Mouse (Mus musculus) forebrain, embryonic 10.5 days (tissue): Measurements from ENCODE around the gene Fastkd1. TPM values are rescaled to one million over a fixed set of nuclear protein-coding genes. Genes with fewer than 3 reads are reported as not detected.
A peak's percentile ranks its signal among the peaks of the same experiment; 100 is the strongest.

Experiments used
- DNase-seq: peaks from one replicate; pipeline ENCODE4 v3.0.0-alpha.2; 2017; ENCODE audit warnings: low spot score; ENCODE audit errors: extremely low spot score
- H3K27ac ChIP-seq: fragments of 300-500 bp; sonication (generic); 2 replicates; pipeline ENCODE4 v1.5.1; 2016; ENCODE audit warnings: mild to moderate bottlenecking
- H3K27me3 ChIP-seq: fragments of 300-500 bp; sonication (generic); 2 replicates; pipeline ENCODE4 v1.6.1; 2016; ENCODE audit warnings: mild to moderate bottlenecking; ENCODE audit not compliant: poor library complexity, severe bottlenecking
- H3K36me3 ChIP-seq: fragments of 300-500 bp; sonication (generic); replicated peaks from 2 replicates; pipeline ENCODE4 v1.6.1; 2016; ENCODE audit warnings: mild to moderate bottlenecking, moderate library complexity
- H3K4me1 ChIP-seq: fragments of 300-500 bp; sonication (generic); 2 replicates; pipeline ENCODE4 v1.6.1; 2016
- H3K4me3 ChIP-seq: fragments of 300-500 bp; sonication (generic); 2 replicates; pipeline ENCODE4 v1.5.1; 2016; ENCODE audit warnings: mild to moderate bottlenecking, moderate library complexity
- H3K9me3 ChIP-seq: fragments of 300-500 bp; sonication (generic); 2 replicates; pipeline ENCODE4 v1.6.1; 2016; ENCODE audit warnings: mild to moderate bottlenecking, moderate library complexity
- WGBS: fragments of 180-500 bp; shearing (Covaris S2); methylation state at CpG from one replicate; pipeline ENCODE4 v1.1.7; 2016; 5-methylcytosine and 5-hydroxymethylcytosine counted together
- polyA plus RNA-seq: library from polyadenylated mRNA; unstranded; fragments of >200 nt; fragmentation: Nextera tagmentation; extraction: Ambion mirVana; gene quantifications from 2 replicates; pipeline ENCODE4 v1.2.1, GENCODE M21; 2016

Gene Fastkd1
- 18.6 and 19.1 TPM in 2 replicates for polyA plus RNA-seq

GRCm38 (mm10) chr2:69712981-69713625 is at the start of gene Fastkd1:
Gene Fastkd1 (minus strand): TSS chr2:69713516.
- peaks cover 16% of the 10 kb centered on the region for H3K4me1 ChIP-seq
- H3K4me3 ChIP-seq, result peak within 1 kb of the TSS; percentile 90
- DNase-seq, result peak; percentile 87
- peaks cover 20% of the 10 kb centered on the region for H3K36me3 ChIP-seq
- H3K27ac ChIP-seq, result peak within 1 kb of the TSS; percentile 87
- under 1% methylated on average over 39 of the region's 39 CpGs for WGBS
- no peaks in the 10 kb centered on the region for H3K27me3 ChIP-seq
- no peaks in the 10 kb centered on the region for H3K9me3 ChIP-seq

GRCm38 (mm10) chr2:69760980-69761379 is 47.7 kb upstream of the Fastkd1 start:
- no peak for DNase-seq
- H3K27ac ChIP-seq, result no peak overlapping the region

GRCm38 (mm10) chr2:69745091-69745490 is 31.8 kb upstream of the Fastkd1 start:
- Histone ChIP-seq H3K9me3 (peaks cover 8% of the 10 kb centered on the region; the same call in 1 of the 2 replicates), H3K4me3 (no peak overlapping the region), H3K4me1 (no peaks in the 10 kb centered on the region), H3K27me3 (no peaks in the 10 kb centered on the region), H3K36me3 (peaks cover 100% of the 10 kb centered on the region), H3K27ac (no peak overlapping the region)
- WGBS, result 93% methylated on average over 1 of the region's 1 CpGs
- DNase-seq, result no peak

More at GRCm38 (mm10) chr2:69760980-69761379, 47.7 kb upstream of the Fastkd1 start:
- H3K4me3 ChIP-seq, result no peak overlapping the region
- H3K4me1 ChIP-seq, result 0 out of 2 replicates have a peak, but pooled peaks cover 4% of the 10 kb centered on the region
- no peaks in the 10 kb centered on the region for H3K9me3 ChIP-seq
- no peaks in the 10 kb centered on the region for H3K27me3 ChIP-seq
- 75% methylated on average over 5 of the region's 5 CpGs for WGBS
- peaks cover 4% of the 10 kb centered on the region for H3K36me3 ChIP-seq

GRCm38 (mm10) chr2:69723519-69723825 is 10.2 kb upstream of the Fastkd1 start:
- peaks cover 5% of the 10 kb centered on the region; the same call in 1 of the 2 replicates for H3K27me3 ChIP-seq
- peak overlapping the region; percentile 98 for H3K4me3 ChIP-seq
- peak overlapping the region; percentile 97 for H3K27ac ChIP-seq
- peaks cover 16% of the 10 kb centered on the region for H3K4me1 ChIP-seq
- WGBS, result under 1% methylated on average over 13 of the region's 13 CpGs
- H3K9me3 ChIP-seq, result no peaks in the 10 kb centered on the region
- no peak for DNase-seq
- H3K36me3 ChIP-seq, result peaks cover 8% of the 10 kb centered on the region; the same call in 1 of the 2 replicates

- peaks cover 8% of the 10 kb centered on the region; the same call in 1 of the 2 replicates for H3K36me3 ChIP-seq
- peak overlapping the region; percentile 98 for H3K4me3 ChIP-seq
- peak; percentile 93 for DNase-seq
- peaks cover 16% of the 10 kb centered on the region for H3K4me1 ChIP-seq
- no peaks in the 10 kb centered on the region for H3K9me3 ChIP-seq
- peak overlapping the region; percentile 97 for H3K27ac ChIP-seq
- H3K27me3 ChIP-seq, result peaks cover 5% of the 10 kb centered on the region; the same call in 1 of the 2 replicates
- under 1% methylated on average over 90 of the region's 91 CpGs for WGBS
Measured at GRCm38 (mm10) chr2:69722650-69723518, 9.6 kb upstream of the Fastkd1 start.

- DNase-seq, result no peak
- 5% methylated on average over 12 of the region's 12 CpGs for WGBS
Measured at GRCm38 (mm10) chr2:69722273-69722649, 8.9 kb upstream of the Fastkd1 start, which contains the start of gene Ppig. Gene Ppig (plus strand): TSS chr2:69722545.

GRCm38 (mm10) chr2:69719121-69719520 is 5.8 kb upstream of the Fastkd1 start:
- 89% methylated on average over 1 of the region's 1 CpGs for WGBS
- no peaks in the 10 kb centered on the region for H3K36me3 ChIP-seq
- peaks cover 12% of the 10 kb centered on the region for H3K4me1 ChIP-seq
- no peak overlapping the region for H3K4me3 ChIP-seq
- no peaks in the 10 kb centered on the region for H3K9me3 ChIP-seq
- DNase-seq, result no peak
- H3K27me3 ChIP-seq, result peaks cover 5% of the 10 kb centered on the region; the same call in 1 of the 2 replicates
- H3K27ac ChIP-seq, result no peak overlapping the region

More at GRCm38 (mm10) chr2:69722273-69722649, 8.9 kb upstream of the Fastkd1 start, which contains the start of gene Ppig:
- H3K36me3 ChIP-seq, result peaks cover 8% of the 10 kb centered on the region; the same call in 1 of the 2 replicates
- H3K27ac ChIP-seq, result peak within 1 kb of the TSS; percentile 97
- H3K27me3 ChIP-seq, result peaks cover 5% of the 10 kb centered on the region; the same call in 1 of the 2 replicates
- peaks cover 16% of the 10 kb centered on the region for H3K4me1 ChIP-seq
- H3K4me3 ChIP-seq, result peak within 1 kb of the TSS; percentile 98
- no peaks in the 10 kb centered on the region for H3K9me3 ChIP-seq

- no peak overlapping the region for H3K27ac ChIP-seq
- no peak for DNase-seq
- peaks cover 16% of the 10 kb centered on the region for H3K4me1 ChIP-seq
- no peaks in the 10 kb centered on the region for H3K9me3 ChIP-seq
- H3K27me3 ChIP-seq, result peaks cover 5% of the 10 kb centered on the region; the same call in 1 of the 2 replicates
- H3K36me3 ChIP-seq, result no peaks in the 10 kb centered on the region
- WGBS, result 86% methylated on average over 3 of the region's 3 CpGs
- H3K4me3 ChIP-seq, result no peak overlapping the region
Measured at GRCm38 (mm10) chr2:69716483-69716882, 3.2 kb upstream of the Fastkd1 start.

- H3K27ac ChIP-seq, result no peak overlapping the region
- no peak overlapping the region for H3K4me3 ChIP-seq
- 82% methylated on average over 5 of the region's 5 CpGs for WGBS
- H3K9me3 ChIP-seq, result no peaks in the 10 kb centered on the region
- peaks cover 16% of the 10 kb centered on the region for H3K4me1 ChIP-seq
- no peaks in the 10 kb centered on the region for H3K27me3 ChIP-seq
- H3K36me3 ChIP-seq, result peaks cover 19% of the 10 kb centered on the region
- no peak for DNase-seq
Measured at GRCm38 (mm10) chr2:69714126-69714525, 810 bp upstream of the Fastkd1 start.

- no peaks in the 10 kb centered on the region for H3K9me3 ChIP-seq
- peaks cover 16% of the 10 kb centered on the region for H3K4me1 ChIP-seq
- H3K27ac ChIP-seq, result no peak overlapping the region; the same call in 1 of the 2 replicates
- DNase-seq, result no peak
- H3K36me3 ChIP-seq, result peaks cover 20% of the 10 kb centered on the region
- 38% methylated on average over 4 of the region's 4 CpGs for WGBS
- no peaks in the 10 kb centered on the region for H3K27me3 ChIP-seq
- H3K4me3 ChIP-seq, result peak overlapping the region; percentile 90
Measured at GRCm38 (mm10) chr2:69713626-69714014, 304 bp upstream of the Fastkd1 start.

GRCm38 (mm10) chr2:69712171-69712570 is 1.1 kb downstream of the Fastkd1 start:
- H3K4me3 ChIP-seq, result peak overlapping the region; percentile 90; the same call in 1 of the 2 replicates
- no peak overlapping the region for H3K27ac ChIP-seq
- H3K27me3 ChIP-seq, result no peaks in the 10 kb centered on the region
- H3K4me1 ChIP-seq, result peaks cover 16% of the 10 kb centered on the region
- no peaks in the 10 kb centered on the region for H3K9me3 ChIP-seq
- 93% methylated on average over 14 of the region's 14 CpGs for whole genome bisulfite sequencing
- peaks cover 26% of the 10 kb centered on the region for H3K36me3 ChIP-seq
- DNase-seq, result no peak

- H3K27ac ChIP-seq, result no peak overlapping the region
- H3K27me3 ChIP-seq, result no peaks in the 10 kb centered on the region
- no peaks in the 10 kb centered on the region for H3K4me1 ChIP-seq
- no peaks in the 10 kb centered on the region for H3K9me3 ChIP-seq
- WGBS, result 94% methylated on average over 8 of the region's 8 CpGs
- DNase-seq, result no peak
- H3K36me3 ChIP-seq, result peaks cover 67% of the 10 kb centered on the region
- no peak overlapping the region for H3K4me3 ChIP-seq
Measured at GRCm38 (mm10) chr2:69700446-69700845, 12.9 kb downstream of the Fastkd1 start.
